Mouse (Mus musculus): ENCODE results near the gene Cadps. TPM values are rescaled to one million over a fixed set of nuclear protein-coding genes. Genes with fewer than 3 reads are reported as not detected.
A peak's percentile ranks its signal among the peaks of the same experiment; 100 is the strongest.

The Cadps gene
- total and polyA plus RNA-seq, 2 experiments from 2014 or later: 33.4 to 176 TPM

DNA sequence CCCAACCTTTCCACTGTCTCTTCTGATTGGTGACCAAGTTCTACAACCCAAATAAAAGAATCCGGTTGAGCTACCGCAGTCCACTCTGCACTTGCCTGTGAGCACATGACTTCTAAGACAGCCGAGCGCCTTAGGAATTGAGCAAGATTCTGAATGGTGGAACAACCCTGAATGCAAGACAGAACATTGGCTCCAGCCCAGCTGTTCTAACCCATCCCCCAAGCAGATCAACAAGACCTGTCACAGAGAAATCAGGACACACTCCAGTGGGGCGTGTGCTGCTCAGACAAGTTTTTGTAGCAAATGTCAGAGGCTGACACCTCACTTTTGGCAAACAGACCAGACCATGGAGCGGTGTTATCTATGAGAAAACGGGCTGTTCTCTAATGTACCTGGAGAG lies 431.7 kb downstream of the Cadps start:
- no peak overlapping the region for H3K4me2 ChIP-seq (ENCODE audit: low read depth, low read length)
- no peak overlapping the region for H3K27ac ChIP-seq
- no peak for TF ChIP-seq CTCF (IDR thresholded peaks at IDR 0.05; ENCODE audit: low read depth)
- no peaks in the 10 kb centered on the region for H3K9me3 ChIP-seq (ENCODE audit: low read length)
- H3K4me3 ChIP-seq (ENCODE audit: low read length): no peak overlapping the region
- no peak for ATAC-seq
- DNase-seq (ENCODE audit: low spot score): no peak
- H3K9ac ChIP-seq (replicated peaks; ENCODE audit: low read length): no peak overlapping the region
- H3K27me3 ChIP-seq (ENCODE audit: insufficient read depth, low read length): peaks cover 5% of the 10 kb centered on the region; the same call in 1 of the 2 replicates
- H3K36me3 ChIP-seq (ENCODE audit: insufficient read depth, low read length): no peaks in the 10 kb centered on the region
- WGBS: 38% methylated on average over 7 of the region's 7 CpGs
- H3K4me1 ChIP-seq (ENCODE audit: insufficient read depth, low read length): peaks cover 19% of the 10 kb centered on the region; the same call in 1 of the 2 replicates

DNA sequence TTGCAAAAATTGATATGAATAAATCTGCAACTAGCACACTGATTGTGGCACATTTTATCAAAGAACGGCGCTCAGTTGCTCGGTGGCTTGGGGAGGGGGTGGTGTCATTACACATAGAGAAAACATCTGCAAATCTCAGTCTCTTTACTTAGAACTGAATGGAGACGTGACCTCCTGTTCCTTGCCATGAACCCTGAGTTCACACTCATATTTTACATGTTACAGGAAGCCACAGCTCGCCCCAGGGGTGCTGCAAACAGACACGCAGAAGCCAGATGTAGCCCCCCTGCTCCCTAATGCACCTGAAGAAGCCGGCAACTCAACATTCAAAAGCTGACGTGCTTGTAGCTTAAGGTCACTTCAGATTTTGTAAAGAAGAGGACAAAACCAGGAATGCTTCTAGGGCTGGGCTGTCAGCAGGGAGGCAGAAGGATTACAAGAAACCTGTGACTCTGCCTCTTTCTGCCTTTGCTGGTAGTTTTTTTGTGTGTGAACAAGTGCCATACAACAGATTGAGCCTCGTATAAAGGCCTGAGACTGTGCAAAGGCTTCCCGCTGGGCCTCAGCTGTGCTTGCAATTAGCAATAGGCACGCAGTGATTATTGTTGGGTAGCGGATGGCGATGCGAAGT lies 434.0 kb downstream of the Cadps start:
- 13% methylated on average over 14 of the region's 14 CpGs for WGBS
- Histone ChIP-seq H3K36me3 (ENCODE audit: insufficient read depth, low read length) (no peaks in the 10 kb centered on the region), H3K27me3 (ENCODE audit: insufficient read depth, low read length) (peaks cover 5% of the 10 kb centered on the region; the same call in 1 of the 2 replicates), H3K9ac (replicated peaks; ENCODE audit: low read length) (no peak overlapping the region), H3K4me1 (ENCODE audit: insufficient read depth, low read length) (peaks cover 16% of the 10 kb centered on the region; the same call in 1 of the 2 replicates), H3K4me2 (ENCODE audit: low read depth, low read length) (peak overlapping the region; percentile 17; the same call in 1 of the 2 replicates), H3K4me3 (ENCODE audit: low read length) (no peak overlapping the region), H3K27ac (peak overlapping the region; percentile 62; the same call in 1 of the 2 replicates), H3K9me3 (ENCODE audit: low read length) (no peaks in the 10 kb centered on the region)
- ATAC-seq: peak; percentile 76
- peak; percentile 86 for DNase-seq (ENCODE audit: low spot score)
- TF ChIP-seq CTCF (IDR thresholded peaks at IDR 0.05; ENCODE audit: low read depth): no peak

GRCm38 (mm10) chr14:12388192-12388795 lies 434.6 kb downstream of the Cadps start:
- TF ChIP-seq CTCF (IDR thresholded peaks at IDR 0.05; ENCODE audit: low read depth): no peak
- 0 out of 2 replicates have a peak, but pooled peaks have one; percentile 59 for ATAC-seq
- Histone ChIP-seq H3K36me3 (ENCODE audit: insufficient read depth, low read length) (no peaks in the 10 kb centered on the region), H3K4me1 (ENCODE audit: insufficient read depth, low read length) (peaks cover 16% of the 10 kb centered on the region; the same call in 1 of the 2 replicates), H3K27ac (peak overlapping the region; percentile 62; the same call in 1 of the 2 replicates), H3K4me3 (ENCODE audit: low read length) (no peak overlapping the region), H3K4me2 (ENCODE audit: low read depth, low read length) (peak overlapping the region; percentile 17; the same call in 1 of the 2 replicates), H3K9ac (replicated peaks; ENCODE audit: low read length) (no peak overlapping the region), H3K9me3 (ENCODE audit: low read length) (no peaks in the 10 kb centered on the region), H3K27me3 (ENCODE audit: insufficient read depth, low read length) (peaks cover 5% of the 10 kb centered on the region; the same call in 1 of the 2 replicates)
- peak; percentile 46 for DNase-seq (ENCODE audit: low spot score)
- WGBS: 16% methylated on average over 4 of the region's 4 CpGs

DNA sequence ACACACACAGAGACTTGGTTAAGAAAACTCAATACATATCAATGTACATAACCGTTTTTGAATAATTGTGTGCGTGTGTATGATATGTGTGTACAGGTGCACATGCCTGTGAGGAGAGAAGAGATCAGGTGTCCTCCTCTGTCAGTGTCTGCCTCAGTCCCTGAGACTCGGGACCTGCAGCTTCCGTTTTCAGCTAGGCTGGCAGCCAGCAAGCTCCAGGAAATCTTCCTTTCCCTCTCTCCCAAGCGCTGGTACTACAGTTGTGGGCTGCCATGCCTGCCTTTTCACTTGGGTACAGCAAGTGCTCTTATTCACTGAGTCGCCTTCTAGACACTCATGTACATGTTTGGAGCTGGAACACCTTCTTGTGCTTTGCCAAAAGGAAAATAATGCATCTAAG lies 435.7 kb downstream of the Cadps start:
- no peak for DNase-seq (ENCODE audit: low spot score)
- Histone ChIP-seq H3K36me3 (ENCODE audit: insufficient read depth, low read length) (no peaks in the 10 kb centered on the region), H3K4me1 (ENCODE audit: insufficient read depth, low read length) (peaks cover 16% of the 10 kb centered on the region; the same call in 1 of the 2 replicates), H3K4me2 (ENCODE audit: low read depth, low read length) (no peak overlapping the region), H3K9me3 (ENCODE audit: low read length) (no peaks in the 10 kb centered on the region), H3K27ac (no peak overlapping the region), H3K9ac (replicated peaks; ENCODE audit: low read length) (no peak overlapping the region), H3K4me3 (ENCODE audit: low read length) (no peak overlapping the region), H3K27me3 (ENCODE audit: insufficient read depth, low read length) (peaks cover 5% of the 10 kb centered on the region; the same call in 1 of the 2 replicates)
- 57% methylated on average over 6 of the region's 6 CpGs for WGBS
- ATAC-seq: no peak
- no peak for TF ChIP-seq CTCF (IDR thresholded peaks at IDR 0.05; ENCODE audit: low read depth)

DNA sequence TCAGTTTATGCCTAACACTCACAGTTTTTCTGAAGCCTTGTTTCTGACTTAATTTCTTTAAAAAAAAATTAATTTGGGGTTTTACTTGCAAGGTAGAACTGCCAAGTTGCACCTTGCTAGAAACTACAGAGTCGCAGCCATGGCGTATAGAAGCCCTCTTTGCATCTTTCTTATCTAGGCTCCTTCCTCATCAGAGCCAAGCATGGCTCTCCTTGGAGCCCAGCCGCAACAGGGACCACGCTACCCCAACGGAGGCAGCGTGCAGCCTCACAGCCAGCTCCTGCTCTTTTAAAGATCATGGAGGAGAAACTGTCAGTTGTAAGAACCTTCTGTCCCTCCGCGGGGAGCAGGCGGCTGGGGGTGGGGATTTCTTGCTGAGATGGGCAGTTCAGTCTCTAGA lies 445.0 kb downstream of the Cadps start:
- no peak for DNase-seq (ENCODE audit: low spot score)
- TF ChIP-seq CTCF (IDR thresholded peaks at IDR 0.05; ENCODE audit: low read depth): no peak
- no peak overlapping the region for H3K27ac ChIP-seq
- 0 out of 2 replicates have a peak, but pooled peaks cover 3% of the 10 kb centered on the region for H3K4me1 ChIP-seq (ENCODE audit: insufficient read depth, low read length)
- no peak overlapping the region for H3K4me3 ChIP-seq (ENCODE audit: low read length)
- H3K9me3 ChIP-seq (ENCODE audit: low read length): no peaks in the 10 kb centered on the region
- no peaks in the 10 kb centered on the region for H3K27me3 ChIP-seq (ENCODE audit: insufficient read depth, low read length)
- no peak overlapping the region for H3K9ac ChIP-seq (replicated peaks; ENCODE audit: low read length)
- H3K4me2 ChIP-seq (ENCODE audit: low read depth, low read length): no peak overlapping the region
- no peaks in the 10 kb centered on the region for H3K36me3 ChIP-seq (ENCODE audit: insufficient read depth, low read length)
- no peak for ATAC-seq
- WGBS: 20% methylated on average over 9 of the region's 9 CpGs

- Histone ChIP-seq H3K4me1 (ENCODE audit: insufficient read depth, low read length) (0 out of 2 replicates have a peak, but pooled peaks cover 3% of the 10 kb centered on the region), H3K9me3 (ENCODE audit: low read length) (no peaks in the 10 kb centered on the region), H3K4me3 (ENCODE audit: low read length) (no peak overlapping the region), H3K27ac (no peak overlapping the region), H3K27me3 (ENCODE audit: insufficient read depth, low read length) (no peaks in the 10 kb centered on the region), H3K4me2 (ENCODE audit: low read depth, low read length) (no peak overlapping the region), H3K9ac (replicated peaks; ENCODE audit: low read length) (no peak overlapping the region), H3K36me3 (ENCODE audit: insufficient read depth, low read length) (no peaks in the 10 kb centered on the region)
- no peak for TF ChIP-seq CTCF (IDR thresholded peaks at IDR 0.05; ENCODE audit: low read depth)
- ATAC-seq (no peak), DNase-seq (ENCODE audit: low spot score) (no peak)
- WGBS: 86% methylated on average over 2 of the region's 2 CpGs
These were observed 445.6 kb downstream of the Cadps start for GRCm38 (mm10) chr14:12377289-12377688.
